18 mouse cellular contexts compared by ENCODE assay signal in genomic region chr5:107648552-107649125, GRCm38 (mm10). TPM values are rescaled to one million over a fixed set of nuclear protein-coding genes. Genes with fewer than 3 reads are reported as not detected.
DNase-seq lines count a peak whose midpoint lies in the region; ATAC-seq lines count a peak whose summit lies in the region.
"Had no signal": no experiment of that assay in that cellular context is flagged by ENCODE, and none has a peak within 500 bp of the region (broad histone marks: within the 10 kb centered on the region; RNA-seq: fewer than 3 reads in every experiment).

No protein-coding gene starts in this region.

- peak; percentile 26 for ATAC-seq in activated CD4-positive, CD25-positive, alpha-beta regulatory T cell, adult 4 months
- ATAC-seq: forebrain, embryonic 14.5 days had no signal

- peak; percentile 72 for DNase-seq in thymus, postnatal 0 days (ENCODE audit: low spot score)
- DNase-seq in thymus, adult 18-20 months: no peak
- peak; percentile 32 for DNase-seq in naive thymus-derived CD4-positive, alpha-beta T cell, adult 2 months (ENCODE audit: low read depth)
- DNase-seq in adrenal gland, adult (ENCODE audit: inconsistent age in 2 of 2, low spot score in 1 of 2): no peak
- DNase-seq in cerebellum, adult 18-20 months: no peak
- no peak for DNase-seq in frontal cortex, postnatal 36 days (ENCODE audit: low spot score in 2 of 2)
- DNase-seq: adrenal gland, adult 2 months; cerebellum, adult 8-10 months; gastrocnemius, postnatal 14 days; heart, adult 2 months; heart, postnatal 36 days; kidney, adult 2 months; kidney, postnatal 25 days; liver, embryonic 13.5 days; midbrain, embryonic 14.5 days; right cerebral cortex, postnatal 4 days had no signal

RNA-seq across cellular contexts. Expression of gene Glmn, which starts 51.0 kb away (rescaled TPM):
- polyA plus RNA-seq in thymus, postnatal 0 days (2015; fragmentation: Nextera tagmentation; extraction: Ambion mirVana): 23.6 and 28.4 TPM in 2 replicates
- 10 to 100 TPM; 22.3 to 25.8 TPM for polyA plus RNA-seq in activated CD4-positive, CD25-positive, alpha-beta regulatory T cell, adult 4 months (2017; shearing (Covaris generic))

RNA-seq across cellular contexts. Expression of gene Rpap2, which starts 51.5 kb away (rescaled TPM):
- 20.2 and 22.7 TPM in 2 replicates for polyA plus RNA-seq in thymus, postnatal 0 days (2015; fragmentation: Nextera tagmentation; extraction: Ambion mirVana)
- 10 to 100 TPM; 33.6 to 34.1 TPM for polyA plus RNA-seq in activated CD4-positive, CD25-positive, alpha-beta regulatory T cell, adult 4 months (2017; shearing (Covaris generic))

Comparison
In these comparisons a context has a peak if more than half of its experiments do, and no peak if none do; other contexts are left out.
1. DNase-seq: peak in thymus, postnatal 0 days (single experiment) and naive thymus-derived CD4-positive, alpha-beta T cell, adult 2 months (single experiment); none in thymus, adult 18-20 months (0 of 2), adrenal gland, adult (0 of 2), cerebellum, adult 18-20 months (0 of 2) and frontal cortex, postnatal 36 days (0 of 2).